Mouse (Mus musculus): Measurements from ENCODE around the gene Sptbn1. TPM values are rescaled to one million over a fixed set of nuclear protein-coding genes. Genes with fewer than 3 reads are reported as not detected.

Gene Sptbn1
- polyA plus RNA-seq, 1 experiment from 2014 or later: 110 TPM

DNA sequence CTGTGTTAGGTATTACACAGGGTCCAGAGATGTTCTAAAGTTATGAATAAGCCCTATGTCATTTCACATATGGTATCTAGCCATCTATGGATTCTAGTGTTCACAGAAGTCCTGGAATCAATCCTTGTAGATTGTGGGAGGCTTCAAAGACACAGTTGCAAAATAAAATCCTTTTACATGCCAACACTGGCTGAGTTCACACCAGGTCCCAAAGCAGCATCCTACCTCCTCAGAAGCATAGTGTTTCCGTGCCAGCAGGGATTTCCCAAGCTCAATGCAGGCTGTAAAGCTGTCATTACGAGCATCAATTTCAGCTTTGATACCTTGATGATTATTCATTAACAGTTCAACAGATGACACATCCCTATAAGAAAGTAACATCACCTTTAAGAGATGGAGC lies 154.3 kb downstream of the Sptbn1 start:
- H3K27me3 ChIP-seq (ENCODE audit: control insufficient read depth, insufficient read depth, low read length): no peaks in the 10 kb centered on the region
- H3K9me3 ChIP-seq (replicated peaks; ENCODE audit: control insufficient read depth, low read length): no peaks in the 10 kb centered on the region
- no peak overlapping the region for H3K27ac ChIP-seq (ENCODE audit: low read length)
- 87% methylated on average over 2 of the region's 2 CpGs for WGBS
- H3K4me2 ChIP-seq (ENCODE audit: low read depth, low read length): no peak overlapping the region
- no peaks in the 10 kb centered on the region for H3K4me1 ChIP-seq (ENCODE audit: control insufficient read depth, insufficient read depth, low read length)
- H3K9ac ChIP-seq (ENCODE audit: low read length): no peak overlapping the region
- ATAC-seq (ENCODE audit: insufficient read depth, low FRiP score): no peak
- peaks cover 32% of the 10 kb centered on the region for H3K36me3 ChIP-seq (ENCODE audit: control insufficient read depth, insufficient read depth, low read length)
- H3K4me3 ChIP-seq (replicated peaks; ENCODE audit: low read length): no peak overlapping the region

DNA sequence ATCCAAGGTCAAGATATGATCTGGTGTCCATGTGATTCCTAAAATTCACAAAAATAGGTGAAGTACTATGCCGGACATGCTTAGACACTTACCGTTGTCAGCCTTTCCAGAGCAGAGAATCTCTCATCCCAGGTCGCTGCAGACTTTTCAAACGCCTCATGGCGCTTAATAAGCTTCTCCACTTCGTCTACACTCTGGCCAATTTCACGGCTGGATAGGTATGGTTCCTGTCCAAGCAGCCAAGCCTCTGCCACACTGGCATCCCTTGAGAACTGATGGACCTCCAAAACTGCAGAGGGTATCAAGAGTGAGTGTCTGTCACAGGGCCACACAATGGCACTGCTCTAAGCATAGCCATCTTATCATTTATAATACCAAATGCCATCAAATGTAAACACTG lies 157.3 kb downstream of the Sptbn1 start:
- Histone ChIP-seq H3K9me3 (replicated peaks; ENCODE audit: control insufficient read depth, low read length) (no peaks in the 10 kb centered on the region), H3K9ac (ENCODE audit: low read length) (no peak overlapping the region), H3K4me3 (replicated peaks; ENCODE audit: low read length) (no peak overlapping the region), H3K27me3 (ENCODE audit: control insufficient read depth, insufficient read depth, low read length) (no peaks in the 10 kb centered on the region), H3K4me2 (ENCODE audit: low read depth, low read length) (no peak overlapping the region), H3K36me3 (ENCODE audit: control insufficient read depth, insufficient read depth, low read length) (peaks cover 25% of the 10 kb centered on the region), H3K27ac (ENCODE audit: low read length) (no peak overlapping the region), H3K4me1 (ENCODE audit: control insufficient read depth, insufficient read depth, low read length) (no peaks in the 10 kb centered on the region)
- ATAC-seq (ENCODE audit: insufficient read depth, low FRiP score): no peak
- WGBS: 93% methylated on average over 7 of the region's 7 CpGs

DNA sequence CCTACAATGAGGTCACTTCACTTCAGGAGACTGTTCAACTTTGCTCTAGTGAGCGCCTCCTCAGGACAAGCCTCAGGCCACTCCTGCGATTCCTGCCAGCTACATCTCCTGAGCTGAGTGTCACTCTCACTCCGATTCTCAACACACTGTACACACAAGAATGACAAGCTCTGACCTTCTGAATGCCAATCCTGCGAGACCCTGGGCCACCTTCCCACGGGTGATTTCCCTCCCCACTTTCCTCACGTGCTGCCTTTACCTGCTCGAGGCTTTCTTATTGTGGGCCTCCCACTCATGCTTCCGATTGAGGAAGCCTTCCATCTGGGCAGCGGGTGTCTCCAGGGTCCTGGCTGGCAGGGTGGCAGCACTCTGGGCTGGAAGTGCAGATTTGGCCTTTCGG lies 163.8 kb downstream of the Sptbn1 start:
- no peak overlapping the region for H3K4me2 ChIP-seq (ENCODE audit: low read depth, low read length)
- 95% methylated on average over 10 of the region's 10 CpGs for WGBS
- peaks cover 33% of the 10 kb centered on the region for H3K36me3 ChIP-seq (ENCODE audit: control insufficient read depth, insufficient read depth, low read length)
- no peaks in the 10 kb centered on the region for H3K4me1 ChIP-seq (ENCODE audit: control insufficient read depth, insufficient read depth, low read length)
- no peaks in the 10 kb centered on the region for H3K9me3 ChIP-seq (replicated peaks; ENCODE audit: control insufficient read depth, low read length)
- no peak for ATAC-seq (ENCODE audit: insufficient read depth, low FRiP score)
- H3K27me3 ChIP-seq (ENCODE audit: control insufficient read depth, insufficient read depth, low read length): no peaks in the 10 kb centered on the region
- no peak overlapping the region for H3K27ac ChIP-seq (ENCODE audit: low read length)
- H3K9ac ChIP-seq (ENCODE audit: low read length): no peak overlapping the region
- H3K4me3 ChIP-seq (replicated peaks; ENCODE audit: low read length): no peak overlapping the region

DNA sequence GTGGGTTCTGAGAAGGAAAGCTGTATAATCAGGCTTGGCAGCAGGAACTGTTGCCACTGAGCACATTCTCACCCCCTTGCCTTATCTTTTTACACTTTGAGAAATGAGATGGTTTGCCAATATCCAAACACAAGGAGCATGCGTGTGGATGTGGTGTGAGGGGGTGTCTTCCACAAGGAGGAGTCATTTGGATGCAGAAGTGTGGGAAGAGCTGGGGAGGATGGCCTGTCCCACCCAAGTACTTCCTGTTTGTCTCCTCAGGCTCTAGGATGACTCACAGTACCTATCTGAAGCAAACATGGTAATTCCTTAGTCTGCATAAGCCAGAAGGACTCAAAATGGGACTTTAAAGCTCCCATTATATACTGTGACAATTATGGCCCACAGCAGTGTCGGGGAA lies 165.4 kb downstream of the Sptbn1 start:
- H3K36me3 ChIP-seq (ENCODE audit: control insufficient read depth, insufficient read depth, low read length): peaks cover 36% of the 10 kb centered on the region

DNA sequence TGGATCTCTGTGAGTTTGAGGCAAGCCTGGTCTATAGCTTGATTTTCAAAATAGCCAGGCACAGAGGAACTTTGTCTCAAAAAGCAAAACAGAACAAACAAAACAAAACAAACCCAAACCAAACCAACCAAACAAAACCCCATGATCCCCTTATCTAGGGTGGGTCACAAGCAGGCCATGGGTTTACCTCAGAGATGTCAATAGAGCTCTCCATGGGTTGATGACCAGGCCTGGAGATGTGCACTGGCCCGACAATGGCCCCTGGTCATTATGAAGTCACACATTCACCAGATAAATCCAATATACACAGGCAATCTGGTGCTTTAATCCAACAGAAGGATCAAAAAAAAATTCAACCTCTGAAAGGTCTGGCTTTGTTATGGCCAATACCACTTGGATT lies 166.2 kb downstream of the Sptbn1 start:
- peaks cover 44% of the 10 kb centered on the region for H3K36me3 ChIP-seq (ENCODE audit: control insufficient read depth, insufficient read depth, low read length)
- no peaks in the 10 kb centered on the region for H3K27me3 ChIP-seq (ENCODE audit: control insufficient read depth, insufficient read depth, low read length)
- no peak overlapping the region for H3K27ac ChIP-seq (ENCODE audit: low read length)
- no peaks in the 10 kb centered on the region for H3K4me1 ChIP-seq (ENCODE audit: control insufficient read depth, insufficient read depth, low read length)
- H3K9me3 ChIP-seq (replicated peaks; ENCODE audit: control insufficient read depth, low read length): 0 out of 2 replicates have a peak, but pooled peaks cover 3% of the 10 kb centered on the region
- no peak overlapping the region for H3K9ac ChIP-seq (ENCODE audit: low read length)
- no peak for ATAC-seq (ENCODE audit: insufficient read depth, low FRiP score)
- H3K4me3 ChIP-seq (replicated peaks; ENCODE audit: low read length): no peak overlapping the region
- 78% methylated on average over 1 of the region's 1 CpGs for WGBS
- no peak overlapping the region for H3K4me2 ChIP-seq (ENCODE audit: low read depth, low read length)

More for the DNA sequence above, 165.4 kb downstream of the Sptbn1 start:
- no peak for ATAC-seq (ENCODE audit: insufficient read depth, low FRiP score)
- Histone ChIP-seq H3K9ac (ENCODE audit: low read length) (no peak overlapping the region), H3K27ac (ENCODE audit: low read length) (no peak overlapping the region), H3K9me3 (replicated peaks; ENCODE audit: control insufficient read depth, low read length) (no peaks in the 10 kb centered on the region), H3K4me2 (ENCODE audit: low read depth, low read length) (no peak overlapping the region), H3K4me1 (ENCODE audit: control insufficient read depth, insufficient read depth, low read length) (no peaks in the 10 kb centered on the region), H3K4me3 (replicated peaks; ENCODE audit: low read length) (no peak overlapping the region), H3K27me3 (ENCODE audit: control insufficient read depth, insufficient read depth, low read length) (no peaks in the 10 kb centered on the region)
- 87% methylated on average over 2 of the region's 2 CpGs for WGBS

DNA sequence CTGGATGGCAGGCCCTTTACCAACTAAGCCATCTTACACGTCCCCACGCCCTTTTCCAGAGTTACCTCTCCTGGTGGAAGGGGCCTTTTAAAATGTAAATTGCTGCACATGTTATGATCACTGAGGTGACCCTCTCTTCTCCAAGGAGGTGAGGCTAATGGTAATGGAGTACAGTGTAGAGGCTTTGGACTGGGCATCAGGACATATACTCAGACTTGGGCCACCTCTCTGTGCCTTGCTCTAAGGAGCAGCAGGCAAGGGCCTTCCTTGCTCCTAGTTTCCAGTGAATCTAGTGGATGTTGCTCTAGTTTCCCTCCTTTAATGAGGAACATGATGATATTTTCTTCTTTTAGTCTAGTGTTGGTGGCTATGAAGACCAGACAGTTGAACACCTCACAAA lies 166.8 kb downstream of the Sptbn1 start:
- Histone ChIP-seq H3K27me3 (ENCODE audit: control insufficient read depth, insufficient read depth, low read length) (no peaks in the 10 kb centered on the region), H3K9ac (ENCODE audit: low read length) (no peak overlapping the region), H3K4me3 (replicated peaks; ENCODE audit: low read length) (no peak overlapping the region), H3K4me1 (ENCODE audit: control insufficient read depth, insufficient read depth, low read length) (no peaks in the 10 kb centered on the region), H3K27ac (ENCODE audit: low read length) (no peak overlapping the region), H3K4me2 (ENCODE audit: low read depth, low read length) (no peak overlapping the region), H3K36me3 (ENCODE audit: control insufficient read depth, insufficient read depth, low read length) (peaks cover 49% of the 10 kb centered on the region), H3K9me3 (replicated peaks; ENCODE audit: control insufficient read depth, low read length) (0 out of 2 replicates have a peak, but pooled peaks cover 3% of the 10 kb centered on the region)
- WGBS: 91% methylated on average over 2 of the region's 2 CpGs
- no peak for ATAC-seq (ENCODE audit: insufficient read depth, low FRiP score)

DNA sequence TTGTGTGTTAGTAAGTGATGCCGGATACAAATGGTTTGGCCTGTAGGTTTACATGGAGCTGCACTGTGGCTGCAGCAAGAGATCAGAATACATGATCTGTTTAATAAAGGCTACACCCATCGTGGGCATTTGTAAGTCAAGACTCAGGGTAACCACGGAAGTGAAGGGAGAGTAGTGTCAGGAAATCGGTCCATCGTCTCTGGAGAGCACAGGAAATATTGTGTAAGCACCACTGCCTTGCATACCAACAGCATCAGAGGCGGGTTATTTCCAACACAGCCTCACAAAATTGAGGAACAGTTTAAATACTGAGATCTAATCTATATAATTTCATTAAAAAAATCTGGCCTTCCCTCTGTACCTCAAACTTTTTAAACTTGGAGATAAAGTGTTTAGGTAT lies 168.1 kb downstream of the Sptbn1 start:
- ATAC-seq (ENCODE audit: insufficient read depth, low FRiP score): no peak
- no peaks in the 10 kb centered on the region for H3K27me3 ChIP-seq (ENCODE audit: control insufficient read depth, insufficient read depth, low read length)
- H3K4me3 ChIP-seq (replicated peaks; ENCODE audit: low read length): no peak overlapping the region
- H3K4me2 ChIP-seq (ENCODE audit: low read depth, low read length): no peak overlapping the region
- H3K27ac ChIP-seq (ENCODE audit: low read length): no peak overlapping the region
- no peaks in the 10 kb centered on the region for H3K4me1 ChIP-seq (ENCODE audit: control insufficient read depth, insufficient read depth, low read length)
- H3K9me3 ChIP-seq (replicated peaks; ENCODE audit: control insufficient read depth, low read length): 0 out of 2 replicates have a peak, but pooled peaks cover 3% of the 10 kb centered on the region
- H3K36me3 ChIP-seq (ENCODE audit: control insufficient read depth, insufficient read depth, low read length): peaks cover 47% of the 10 kb centered on the region
- no peak overlapping the region for H3K9ac ChIP-seq (ENCODE audit: low read length)
- 88% methylated on average over 6 of the region's 6 CpGs for WGBS

DNA sequence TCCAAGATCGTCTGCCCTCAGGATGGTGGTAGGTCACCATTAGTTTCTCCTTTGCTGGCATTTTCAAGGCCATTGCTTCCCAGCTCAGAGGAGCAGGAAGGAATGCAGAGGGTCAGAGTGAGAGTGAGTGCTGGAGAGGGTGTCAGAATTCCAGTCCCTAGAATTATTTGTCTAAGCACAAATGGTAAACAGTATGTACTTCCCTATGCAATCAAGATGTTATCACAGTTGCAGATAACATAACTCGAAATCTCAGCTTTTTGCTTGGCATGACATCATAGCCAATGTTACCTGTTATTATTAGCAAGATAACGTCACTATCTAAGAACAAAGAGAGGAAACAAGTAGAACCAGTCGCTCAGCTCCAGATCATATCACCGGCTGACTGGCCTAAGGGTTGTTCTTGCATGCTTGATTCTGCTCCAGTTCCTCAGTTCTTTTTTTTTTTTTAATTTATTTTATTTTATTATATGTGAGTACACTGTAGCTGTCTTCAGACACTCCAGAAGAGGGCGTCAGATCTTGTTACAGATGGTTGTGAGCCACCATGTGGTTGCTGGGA lies 172.7 kb downstream of the Sptbn1 start:
- Histone ChIP-seq H3K4me2 (ENCODE audit: low read depth, low read length) (no peak overlapping the region), H3K36me3 (ENCODE audit: control insufficient read depth, insufficient read depth, low read length) (peaks cover 26% of the 10 kb centered on the region), H3K4me3 (replicated peaks; ENCODE audit: low read length) (no peak overlapping the region), H3K4me1 (ENCODE audit: control insufficient read depth, insufficient read depth, low read length) (no peaks in the 10 kb centered on the region), H3K27ac (ENCODE audit: low read length) (no peak overlapping the region), H3K9me3 (replicated peaks; ENCODE audit: control insufficient read depth, low read length) (0 out of 2 replicates have a peak, but pooled peaks cover 3% of the 10 kb centered on the region), H3K27me3 (ENCODE audit: control insufficient read depth, insufficient read depth, low read length) (no peaks in the 10 kb centered on the region), H3K9ac (ENCODE audit: low read length) (no peak overlapping the region)
- 58% methylated on average over 6 of the region's 6 CpGs for WGBS
- ATAC-seq (ENCODE audit: insufficient read depth, low FRiP score): peak; percentile 71; the same call in 1 of the 2 replicates

DNA sequence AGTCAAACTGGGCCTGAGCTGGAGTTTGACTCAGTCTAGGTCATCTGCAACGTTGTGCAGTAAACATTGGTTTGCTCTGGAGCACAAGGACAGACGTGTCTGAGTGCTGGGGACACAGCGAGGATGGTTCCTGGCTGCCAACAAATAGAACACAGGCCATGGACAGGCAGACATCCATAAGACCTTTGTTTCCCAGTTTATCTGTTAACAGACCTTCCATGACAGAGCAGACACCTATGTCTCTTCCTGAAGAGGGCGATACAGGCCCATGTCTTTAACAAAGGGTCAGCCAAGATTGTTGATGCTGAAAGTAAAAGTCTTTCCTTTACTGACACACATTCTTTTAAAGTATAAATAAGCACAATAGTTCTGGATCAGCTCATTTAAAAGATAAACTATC lies 176.1 kb downstream of the Sptbn1 start:
- Histone ChIP-seq H3K4me2 (ENCODE audit: low read depth, low read length) (no peak overlapping the region), H3K27ac (ENCODE audit: low read length) (no peak overlapping the region), H3K27me3 (ENCODE audit: control insufficient read depth, insufficient read depth, low read length) (no peaks in the 10 kb centered on the region), H3K36me3 (ENCODE audit: control insufficient read depth, insufficient read depth, low read length) (0 out of 2 replicates have a peak, but pooled peaks cover 5% of the 10 kb centered on the region), H3K9ac (ENCODE audit: low read length) (no peak overlapping the region), H3K9me3 (replicated peaks; ENCODE audit: control insufficient read depth, low read length) (no peaks in the 10 kb centered on the region), H3K4me1 (ENCODE audit: control insufficient read depth, insufficient read depth, low read length) (no peaks in the 10 kb centered on the region), H3K4me3 (replicated peaks; ENCODE audit: low read length) (no peak overlapping the region)
- 49% methylated on average over 4 of the region's 4 CpGs for WGBS
- ATAC-seq (ENCODE audit: insufficient read depth, low FRiP score): no peak
